Mouse (Mus musculus): ENCODE measurements around the gene Lsp1.

Lsp1 gene

GRCm38 (mm10) chr7:142539828-142540227 lies 79.2 kb downstream of the Lsp1 start:
- no peak for DNase-seq (ENCODE audit: low spot score)

- no peak for DNase-seq (ENCODE audit: low spot score)
Measured at GRCm38 (mm10) chr7:142542771-142543303, 82.2 kb downstream of the Lsp1 start.

All from ovary, postnatal 14 days (tissue).